Mouse (Mus musculus) embryonic facial prominence, embryonic 11.5 days (tissue): ENCODE measurements around the gene Slc35f6. TPM values are rescaled to one million over a fixed set of nuclear protein-coding genes. Genes with fewer than 3 reads are reported as not detected.
"Not testable (repeated sequence)": the region's sequence is repeated elsewhere in the genome, so short reads cannot be mapped to it uniquely, and the experiment has no call there.

ENCODE experiments used
- ATAC-seq: fragments of 200-750 bp; cut with Nextera tagmentation; replicated peaks from 2 replicates; pipeline ENCODE4 v1.8.0; 2017; ENCODE audit warnings: low read depth; ENCODE audit not compliant: insufficient number of reproducible peaks, low FRiP score, low TSS enrichment
- DNase-seq: peaks from one replicate; pipeline ENCODE4 v3.0.0-alpha.2; 2015; ENCODE audit warnings: low spot score
- H3K27ac ChIP-seq: fragments of 300-500 bp; sonication (generic); replicated peaks from 2 replicates; pipeline ENCODE4 v1.5.1; 2014; ENCODE audit warnings: mild to moderate bottlenecking, low read depth, low read length, control low read depth
- H3K27me3 ChIP-seq: fragments of 300-500 bp; sonication (generic); 2 replicates; pipeline ENCODE4 v1.6.1; 2014; ENCODE audit warnings: mild to moderate bottlenecking, low read length, moderate library complexity, mixed read lengths; ENCODE audit not compliant: control insufficient read depth, insufficient read depth
- H3K36me3 ChIP-seq: fragments of 300-500 bp; sonication (generic); replicated peaks from 2 replicates; pipeline ENCODE4 v1.6.1; 2014; ENCODE audit warnings: low read depth, mild to moderate bottlenecking, low read length, moderate library complexity, mixed read lengths; ENCODE audit not compliant: control insufficient read depth, insufficient read depth
- H3K4me1 ChIP-seq: fragments of 300-500 bp; sonication (generic); 2 replicates; pipeline ENCODE4 v1.6.1; 2014; ENCODE audit warnings: low read length, mixed read lengths; ENCODE audit not compliant: control insufficient read depth, insufficient read depth
- H3K4me2 ChIP-seq: fragments of 300-500 bp; sonication (generic); 2 replicates; pipeline ENCODE4 v1.6.1; 2014; ENCODE audit warnings: low read depth, mild to moderate bottlenecking, control low read depth, low read length, moderate library complexity
- H3K4me3 ChIP-seq: fragments of 300-500 bp; sonication (generic); 2 replicates; pipeline ENCODE4 v1.5.1; 2014; ENCODE audit warnings: low read depth, low read length, control low read depth
- H3K9ac ChIP-seq: fragments of 300-500 bp; sonication (generic); replicated peaks from 2 replicates; pipeline ENCODE4 v1.6.1; 2014; ENCODE audit warnings: mild to moderate bottlenecking, control low read depth, low read length
- H3K9me3 ChIP-seq: fragments of 300-500 bp; sonication (generic); replicated peaks from 2 replicates; pipeline ENCODE4 v1.6.1; 2016; ENCODE audit warnings: mild to moderate bottlenecking, low read length, inconsistent platforms, mixed read lengths; ENCODE audit not compliant: control insufficient read depth
- WGBS: fragments of 180-500 bp; shearing (Covaris S2); extraction: QIAGEN DNeasy Blood & Tissue Kit; methylation state at CpG from one replicate; pipeline ENCODE4 v1.1.7; 2014; 5-methylcytosine and 5-hydroxymethylcytosine counted together
- polyA plus RNA-seq: library from polyadenylated mRNA; unstranded; fragments of >200 nt; fragmentation: Nextera tagmentation; extraction: Ambion mirVana; gene quantifications from 2 replicates; pipeline ENCODE4 v1.2.1, GENCODE M21; 2014

Slc35f6 gene
- polyA plus RNA-seq, 1 experiment from 2014 or later, result 22.0 TPM

GRCm38 (mm10) chr5:30674001-30674400 is 26.3 kb downstream of the Slc35f6 start:
- H3K36me3 ChIP-seq, result peaks cover 17% of the 10 kb centered on the region
- 80% methylated on average over 7 of the region's 7 CpGs for WGBS
- no peak for DNase-seq

GRCm38 (mm10) chr5:30676800-30677199 is 29.1 kb downstream of the Slc35f6 start:
- ATAC-seq (no peak), DNase-seq (no peak)
- H3K4me2 ChIP-seq, result no peak overlapping the region
- WGBS, result 92% methylated on average over 7 of the region's 7 CpGs
- no peak overlapping the region for H3K27ac ChIP-seq
- H3K4me1 ChIP-seq, result no peaks in the 10 kb centered on the region
- H3K9ac ChIP-seq, result no peak overlapping the region
- peaks cover 14% of the 10 kb centered on the region for H3K36me3 ChIP-seq
- H3K27me3 ChIP-seq, result no peaks in the 10 kb centered on the region
- no peaks in the 10 kb centered on the region for H3K9me3 ChIP-seq
- H3K4me3 ChIP-seq, result no peak overlapping the region

More at GRCm38 (mm10) chr5:30674001-30674400, 26.3 kb downstream of the Slc35f6 start:
- no peak overlapping the region for H3K9ac ChIP-seq
- H3K4me1 ChIP-seq, result no peaks in the 10 kb centered on the region
- no peaks in the 10 kb centered on the region for H3K9me3 ChIP-seq
- no peak overlapping the region for H3K4me2 ChIP-seq
- H3K27me3 ChIP-seq, result no peaks in the 10 kb centered on the region
- no peak overlapping the region for H3K27ac ChIP-seq
- H3K4me3 ChIP-seq, result no peak overlapping the region
- no peak for ATAC-seq

- not testable (repeated sequence) for DNase-seq, H3K4me3 ChIP-seq, H3K9ac ChIP-seq, H3K9me3 ChIP-seq, ATAC-seq, H3K27ac ChIP-seq, H3K4me2 ChIP-seq, H3K27me3 ChIP-seq, H3K4me1 ChIP-seq
- 96% methylated on average over 3 of the region's 3 CpGs for WGBS
- H3K36me3 ChIP-seq, result peaks cover 12% of the 10 kb centered on the region
These were observed 30.3 kb downstream of the Slc35f6 start for GRCm38 (mm10) chr5:30678069-30678468.

- no peak for ATAC-seq
- no peak for DNase-seq
- WGBS, result 89% methylated on average over 4 of the region's 4 CpGs
- H3K9me3 ChIP-seq, result no peaks in the 10 kb centered on the region
- no peak overlapping the region for H3K4me3 ChIP-seq
- H3K27ac ChIP-seq, result no peak overlapping the region
- peaks cover 8% of the 10 kb centered on the region; the same call in 1 of the 2 replicates for H3K36me3 ChIP-seq
- H3K4me2 ChIP-seq, result no peak overlapping the region
- H3K9ac ChIP-seq, result no peak overlapping the region
- no peaks in the 10 kb centered on the region for H3K27me3 ChIP-seq
- no peaks in the 10 kb centered on the region for H3K4me1 ChIP-seq
These were observed 31.1 kb downstream of the Slc35f6 start for GRCm38 (mm10) chr5:30678722-30679296.

GRCm38 (mm10) chr5:30679593-30679992 is 31.9 kb downstream of the Slc35f6 start:
- Histone ChIP-seq H3K4me2 (no peak overlapping the region), H3K27ac (no peak overlapping the region), H3K9ac (no peak overlapping the region), H3K27me3 (no peaks in the 10 kb centered on the region), H3K4me3 (no peak overlapping the region), H3K9me3 (no peaks in the 10 kb centered on the region), H3K36me3 (0 out of 2 replicates have a peak, but pooled peaks cover 4% of the 10 kb centered on the region), H3K4me1 (no peaks in the 10 kb centered on the region)
- 83% methylated on average over 5 of the region's 5 CpGs for WGBS
- no peak for ATAC-seq
- DNase-seq, result no peak

- Histone ChIP-seq H3K4me1 (no peaks in the 10 kb centered on the region), H3K27ac (no peak overlapping the region), H3K9me3 (no peaks in the 10 kb centered on the region), H3K36me3 (no peaks in the 10 kb centered on the region), H3K9ac (no peak overlapping the region), H3K4me3 (no peak overlapping the region), H3K27me3 (no peaks in the 10 kb centered on the region), H3K4me2 (no peak overlapping the region)
- DNase-seq, result no peak
- no peak for ATAC-seq
- 87% methylated on average over 5 of the region's 5 CpGs for WGBS
These were observed 34.2 kb downstream of the Slc35f6 start for GRCm38 (mm10) chr5:30681970-30682369.

- no peak overlapping the region for H3K4me3 ChIP-seq
- ATAC-seq, result no peak
- H3K27ac ChIP-seq, result no peak overlapping the region
- H3K9ac ChIP-seq, result no peak overlapping the region
- no peak overlapping the region for H3K4me2 ChIP-seq
- no peaks in the 10 kb centered on the region for H3K9me3 ChIP-seq
- DNase-seq, result no peak
- no peaks in the 10 kb centered on the region for H3K36me3 ChIP-seq
- H3K4me1 ChIP-seq, result no peaks in the 10 kb centered on the region
- no peaks in the 10 kb centered on the region for H3K27me3 ChIP-seq
These were observed 35.4 kb downstream of the Slc35f6 start for GRCm38 (mm10) chr5:30682967-30683600.

GRCm38 (mm10) chr5:30683993-30684392 is 36.3 kb downstream of the Slc35f6 start:
- no peaks in the 10 kb centered on the region for H3K9me3 ChIP-seq
- no peak overlapping the region for H3K4me3 ChIP-seq
- ATAC-seq (no peak), DNase-seq (no peak)
- 71% methylated on average over 3 of the region's 3 CpGs for WGBS
- H3K4me2 ChIP-seq, result no peak overlapping the region
- no peak overlapping the region for H3K9ac ChIP-seq
- no peaks in the 10 kb centered on the region for H3K36me3 ChIP-seq
- no peaks in the 10 kb centered on the region for H3K4me1 ChIP-seq
- no peaks in the 10 kb centered on the region for H3K27me3 ChIP-seq
- H3K27ac ChIP-seq, result no peak overlapping the region
